Comparison of ENCODE assay signal across 11 mouse cellular contexts in the genomic region with DNA sequence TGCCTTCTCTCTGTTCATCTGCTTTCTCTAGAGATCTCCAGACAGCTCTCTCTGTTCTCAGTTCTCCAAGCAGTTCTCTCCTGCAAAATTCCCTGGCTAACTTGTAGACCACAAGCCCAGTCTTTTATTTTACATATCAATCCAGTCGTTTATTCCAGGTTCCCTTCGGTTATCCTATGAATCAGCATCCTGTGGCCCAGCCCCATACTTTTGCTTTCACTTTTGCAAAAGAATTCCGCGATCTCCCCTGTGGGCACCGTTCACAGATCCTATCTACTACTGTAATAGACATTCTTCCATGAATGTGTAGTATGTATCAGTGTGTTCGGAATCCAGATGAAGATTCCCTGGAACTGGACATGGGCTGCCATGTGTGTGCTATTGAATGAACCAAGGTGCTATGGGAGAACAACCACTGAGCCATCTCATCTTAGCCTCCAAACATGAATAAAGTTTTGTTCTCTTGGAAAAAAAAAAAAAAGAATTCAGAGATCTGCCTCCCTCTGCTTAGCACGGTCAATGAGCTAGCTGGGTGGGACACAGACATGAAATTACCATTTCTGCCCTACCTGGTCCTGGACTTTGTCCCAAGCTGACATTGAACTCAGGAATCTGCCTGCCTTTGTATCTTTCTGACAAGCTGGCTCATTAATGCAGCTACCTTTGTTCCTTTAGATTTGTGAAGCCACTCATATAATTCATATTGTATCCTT. TPM values are rescaled to one million over a fixed set of nuclear protein-coding genes. Genes with fewer than 3 reads are reported as not detected.
DNase-seq lines count a peak whose midpoint lies in the region; ATAC-seq and TF ChIP-seq lines count a peak whose summit lies in the region.
"Had no signal": no experiment of that assay in that cellular context is flagged by ENCODE, and none has a peak within 500 bp of the region (broad histone marks: within the 10 kb centered on the region; RNA-seq: fewer than 3 reads in every experiment).

No protein-coding gene starts in this region.

- H3K9me3 ChIP-seq in intestine, embryonic 16.5 days (ENCODE audit: control insufficient read depth, low read length): no peaks in the 10 kb centered on the region
- H3K9me3 ChIP-seq in stomach, postnatal 0 days (ENCODE audit: control insufficient read depth, low read length): no peaks in the 10 kb centered on the region
- H3K9me3 ChIP-seq: neural tube, embryonic 12.5 days had no signal

- no peak for TF ChIP-seq EP300 in stomach, postnatal 0 days (optimal IDR thresholded peaks at IDR 0.05)

- peak overlapping the region; percentile 60 for H3K27ac ChIP-seq in spleen, adult 2 months (ENCODE audit: insufficient read depth, low read length)
- no peak overlapping the region for H3K27ac ChIP-seq in intestine, embryonic 16.5 days (ENCODE audit: low read length)
- no peak overlapping the region for H3K27ac ChIP-seq in stomach, postnatal 0 days (replicated peaks)
- H3K27ac ChIP-seq: neural tube, embryonic 12.5 days had no signal

- TF ChIP-seq POLR2A in spleen, adult 2 months (IDR thresholded peaks at IDR 0.05; ENCODE audit: low read depth, low read length): no peak

- no peak for ATAC-seq in intestine, embryonic 16.5 days
- ATAC-seq in stomach, postnatal 0 days (ENCODE audit: low FRiP score, low TSS enrichment): no peak

- peak; percentile 21 for DNase-seq in adrenal gland, postnatal 14 days
- no peak for DNase-seq in adrenal gland, postnatal 4 days (ENCODE audit: low spot score in 2 of 2)
- no peak for DNase-seq in spleen, adult 2 months (ENCODE audit: low read depth in 1 of 2, low spot score in 2 of 2)
- no peak for DNase-seq in spleen, postnatal 36 days (ENCODE audit: low spot score in 2 of 2)
- no peak for DNase-seq in stomach, postnatal 0 days (ENCODE audit: low spot score)
- no peak for DNase-seq in testis, postnatal 14 days (ENCODE audit: low spot score)
- DNase-seq in cerebellum, adult 11 months: no peak
- DNase-seq: cerebellum, postnatal 14 days had no signal

- peaks cover 2% of the 10 kb centered on the region; the same call in 1 of the 2 replicates for H3K4me1 ChIP-seq in spleen, adult 2 months (ENCODE audit: control insufficient read depth, insufficient read depth, insufficient read length)
- H3K4me1 ChIP-seq in intestine, embryonic 16.5 days (ENCODE audit: control insufficient read depth, insufficient read depth, low read length): no peaks in the 10 kb centered on the region
- no peaks in the 10 kb centered on the region for H3K4me1 ChIP-seq in stomach, postnatal 0 days (replicated peaks; ENCODE audit: control insufficient read depth, insufficient read depth)

- 0 out of 2 replicates have a peak overlapping the region, but pooled peaks have one; percentile 20 for H3K9ac ChIP-seq in intestine, embryonic 16.5 days (ENCODE audit: low read depth, low read length)
- H3K9ac ChIP-seq in stomach, postnatal 0 days (ENCODE audit: low read length): no peak overlapping the region
- H3K9ac ChIP-seq: neural tube, embryonic 12.5 days had no signal

- no peak for TF ChIP-seq CTCF in spleen, adult 2 months (IDR thresholded peaks at IDR 0.05; ENCODE audit: extremely low read depth, insufficient read depth, insufficient read length, insufficient replicate concordance)
- no peak for TF ChIP-seq CTCF in stomach, postnatal 0 days (IDR thresholded peaks at IDR 0.05; ENCODE audit: low read depth)

- no peaks in the 10 kb centered on the region for H3K36me3 ChIP-seq in spleen, adult 2 months (ENCODE audit: control insufficient read depth, insufficient read depth, low read length)
- no peaks in the 10 kb centered on the region for H3K36me3 ChIP-seq in intestine, embryonic 16.5 days (ENCODE audit: control insufficient read depth, insufficient read depth, low read length)
- no peaks in the 10 kb centered on the region for H3K36me3 ChIP-seq in stomach, postnatal 0 days (ENCODE audit: control insufficient read depth, insufficient read depth, low read length)
- H3K36me3 ChIP-seq: neural tube, embryonic 12.5 days had no signal

- peak overlapping the region; percentile 36 for H3K4me2 ChIP-seq in intestine, embryonic 16.5 days (ENCODE audit: low read depth, low read length)
- peak overlapping the region; percentile 36 for H3K4me2 ChIP-seq in stomach, postnatal 0 days (replicated peaks; ENCODE audit: low read depth)
- H3K4me2 ChIP-seq: neural tube, embryonic 12.5 days had no signal

- H3K4me3 ChIP-seq in spleen, adult 2 months (ENCODE audit: extremely low read depth, insufficient read depth, insufficient read length): peak overlapping the region; percentile 27; the same call in 1 of the 2 replicates
- H3K4me3 ChIP-seq in intestine, embryonic 16.5 days (ENCODE audit: low read length): no peak overlapping the region
- peak overlapping the region; percentile 4; the same call in 1 of the 2 replicates for H3K4me3 ChIP-seq in stomach, postnatal 0 days (ENCODE audit: low read depth, low read length)
- H3K4me3 ChIP-seq: neural tube, embryonic 12.5 days had no signal

- WGBS in spleen, adult 2 months: 36% methylated on average over 7 of the region's 7 CpGs
- 61% methylated on average over 7 of the region's 7 CpGs for WGBS in intestine, embryonic 16.5 days
- WGBS in stomach, postnatal 0 days: 63% methylated on average over 7 of the region's 7 CpGs

- H3K27me3 ChIP-seq in spleen, adult 2 months (ENCODE audit: control insufficient read depth, insufficient read depth, low read length): no peaks in the 10 kb centered on the region
- no peaks in the 10 kb centered on the region for H3K27me3 ChIP-seq in intestine, embryonic 16.5 days (replicated peaks; ENCODE audit: control insufficient read depth, insufficient read depth, low read length)
- no peaks in the 10 kb centered on the region for H3K27me3 ChIP-seq in stomach, postnatal 0 days (ENCODE audit: control insufficient read depth, insufficient read depth, low read length)
- H3K27me3 ChIP-seq: neural tube, embryonic 12.5 days had no signal

RNA-seq across cellular contexts. Expression of a gene that starts 23.0 kb away (rescaled TPM):
- 32.0 and 42.9 TPM in 2 replicates for total RNA-seq in adrenal gland, postnatal 14 days (2021)
- 10 to 100 TPM; 39.9 to 43.6 TPM for total RNA-seq in adrenal gland, postnatal 4 days (2021)
- polyA plus RNA-seq in spleen, adult 2 months (2012; rRNA removed): 6.6 and 7.2 TPM in 2 replicates
- 4.6 and 4.9 TPM in 2 replicates for polyA plus RNA-seq in intestine, embryonic 16.5 days (2015; fragmentation: Nextera tagmentation; extraction: Ambion mirVana)
- 4.8 and 5.1 TPM in 2 replicates for polyA plus RNA-seq in stomach, postnatal 0 days (2015; fragmentation: Nextera tagmentation; extraction: Ambion mirVana)

RNA-seq across cellular contexts. Expression of a gene that starts 40.9 kb away (rescaled TPM):
- total RNA-seq in adrenal gland, postnatal 14 days (2021): 12.0 and 16.3 TPM in 2 replicates
- 10 to 100 TPM; 16.4 to 16.8 TPM for total RNA-seq in adrenal gland, postnatal 4 days (2021)
- 5.2 and 7.2 TPM in 2 replicates for polyA plus RNA-seq in spleen, adult 2 months (2012; rRNA removed)
- polyA plus RNA-seq in intestine, embryonic 16.5 days (2015; fragmentation: Nextera tagmentation; extraction: Ambion mirVana): 7.6 and 9.2 TPM in 2 replicates
- polyA plus RNA-seq in stomach, postnatal 0 days (2015; fragmentation: Nextera tagmentation; extraction: Ambion mirVana): 3.9 and 4.2 TPM in 2 replicates

RNA-seq across cellular contexts. Expression of a gene that starts 46.1 kb away (rescaled TPM):
- total RNA-seq in adrenal gland, postnatal 14 days (2021): 0.41 and 0.93 TPM in 2 replicates
- total RNA-seq in adrenal gland, postnatal 4 days (2021): 1 to 10 TPM; 1.2 to 1.9 TPM
- polyA plus RNA-seq in spleen, adult 2 months (2012; rRNA removed): 0.08 and 0.29 TPM in 2 replicates
- 0.17 and 0.31 TPM in 2 replicates for polyA plus RNA-seq in intestine, embryonic 16.5 days (2015; fragmentation: Nextera tagmentation; extraction: Ambion mirVana)
- 0.11 and 0.15 TPM in 2 replicates for polyA plus RNA-seq in stomach, postnatal 0 days (2015; fragmentation: Nextera tagmentation; extraction: Ambion mirVana)
- total RNA-seq: gastrocnemius, adult 8-10 months had no signal
